Mouse (Mus musculus) brain, embryonic 14.5 days (tissue): ENCODE data around the gene Mrpl16. TPM values are rescaled to one million over a fixed set of nuclear protein-coding genes. Genes with fewer than 3 reads are reported as not detected.
A peak's percentile ranks its signal among the peaks of the same experiment; 100 is the strongest.

Experiments used
- DNase-seq: peaks from one replicate; pipeline ENCODE4 v3.0.0-alpha.2; 2011; ENCODE audit warnings: low read depth
- CTCF ChIP-seq: fragments of 200-500 bp; IDR thresholded peaks from 2 replicates; pipeline ENCODE4 v1.5.1; 2012; ENCODE audit warnings: inconsistent platforms, mild to moderate bottlenecking, moderate library complexity, borderline replicate concordance; ENCODE audit not compliant: insufficient read depth, insufficient read length; ENCODE audit errors: extremely low read depth
- POLR2A ChIP-seq: fragments of 200-500 bp; IDR thresholded peaks from 2 replicates; pipeline ENCODE4 v1.6.1; 2012; ENCODE audit warnings: mild to moderate bottlenecking, inconsistent platforms, borderline replicate concordance; ENCODE audit not compliant: poor library complexity, insufficient read depth, insufficient read length, severe bottlenecking; ENCODE audit errors: extremely low read depth
- polyA plus RNA-seq: library from polyadenylated mRNA; depleted of rRNA; stranded (reverse); fragments of >200 nt; gene quantifications from 2 replicates; pipeline ENCODE4 v1.2.3, GENCODE M21; 2012; rRNA removed

Gene Mrpl16
- polyA plus RNA-seq, 1 experiment = 31.2 TPM

- peak; percentile 40 for DNase-seq
- TF ChIP-seq POLR2A (no peak), CTCF (no peak)
These were observed 48.3 kb downstream of the Mrpl16 start for GRCm38 (mm10) chr19:11818199-11819142.

GRCm38 (mm10) chr19:11819143-11819700 lies 49.0 kb downstream of the Mrpl16 start, which contains the start of gene Stx3:
Gene Stx3 (minus strand): TSS chr19:11819403.
- no peak for DNase-seq
- no peak for TF ChIP-seq POLR2A

GRCm38 (mm10) chr19:11819800-11820199 lies 49.6 kb downstream of the Mrpl16 start:
- TF ChIP-seq CTCF = peak; percentile 74
- no peak for TF ChIP-seq POLR2A
- peak; percentile 89 for DNase-seq

GRCm38 (mm10) chr19:11820211-11820610 lies 50.0 kb downstream of the Mrpl16 start:
- no peak for DNase-seq

GRCm38 (mm10) chr19:11823346-11824065 lies 53.3 kb downstream of the Mrpl16 start:
- no peak for DNase-seq
- TF ChIP-seq CTCF = no peak
- no peak for TF ChIP-seq POLR2A

More at GRCm38 (mm10) chr19:11820211-11820610, 50.0 kb downstream of the Mrpl16 start:
- no peak for TF ChIP-seq POLR2A
- TF ChIP-seq CTCF = peak; percentile 7; the same call in 1 of the 2 replicates

Other genes with a start within 250 kb of the Mrpl16 start
- gene Ms4a4d, start 233.6 kb upstream of the Mrpl16 start, polyA plus RNA-seq = 0.11 TPM in 1 of 2 replicates, not detected in the other
- gene Ms4a6d, start 165.5 kb upstream of the Mrpl16 start, polyA plus RNA-seq = 1.7 TPM in 2 replicates
- 0.11 and 0.14 TPM in 2 replicates for gene Ms4a2, start 146.7 kb upstream of the Mrpl16 start, polyA plus RNA-seq
- not detected in 2 replicates for gene Ms4a3, start 129.5 kb upstream of the Mrpl16 start, polyA plus RNA-seq
- not detected in 2 replicates for gene Oosp2, start 109.8 kb upstream of the Mrpl16 start, polyA plus RNA-seq
- not detected in 2 replicates for gene Oosp1, start 79.2 kb upstream of the Mrpl16 start, polyA plus RNA-seq
- gene Oosp3, start 73.3 kb upstream of the Mrpl16 start, polyA plus RNA-seq = not detected in 2 replicates
- not detected in 2 replicates for gene Gif, start 22.8 kb upstream of the Mrpl16 start, polyA plus RNA-seq
- 29.7 and 35.7 TPM in 2 replicates for gene Stx3, start 49.0 kb downstream of the Mrpl16 start, polyA plus RNA-seq
- 0.05 TPM in 1 of 2 replicates, not detected in the other for gene Olfr1417, start 68.8 kb downstream of the Mrpl16 start, polyA plus RNA-seq
- gene Olfr1418, start 90.7 kb downstream of the Mrpl16 start, polyA plus RNA-seq = not detected in 2 replicates
- 0.05 TPM in 2 replicates for gene Olfr1419, start 104.7 kb downstream of the Mrpl16 start, polyA plus RNA-seq
- not detected in 2 replicates for gene Olfr1420, start 116.2 kb downstream of the Mrpl16 start, polyA plus RNA-seq
- gene Patl1, start 142.0 kb downstream of the Mrpl16 start, polyA plus RNA-seq = 38.0 and 38.6 TPM in 2 replicates
- 31.1 and 35.8 TPM in 2 replicates for gene Osbp, start 195.6 kb downstream of the Mrpl16 start, polyA plus RNA-seq